Mouse (Mus musculus) lung, postnatal 0 days (tissue): ENCODE measurements around the gene G6pc.

Source experiments
- CTCF ChIP-seq: IDR thresholded peaks from 2 replicates; pipeline ENCODE4 v1.5.1; 2016; ENCODE audit warnings: antibody characterized with exemption, mild to moderate bottlenecking
- EP300 ChIP-seq: IDR thresholded peaks from 2 replicates; pipeline ENCODE4 v1.6.1; 2016; ENCODE audit warnings: antibody characterized with exemption, mild to moderate bottlenecking, control low read depth

DNA sequence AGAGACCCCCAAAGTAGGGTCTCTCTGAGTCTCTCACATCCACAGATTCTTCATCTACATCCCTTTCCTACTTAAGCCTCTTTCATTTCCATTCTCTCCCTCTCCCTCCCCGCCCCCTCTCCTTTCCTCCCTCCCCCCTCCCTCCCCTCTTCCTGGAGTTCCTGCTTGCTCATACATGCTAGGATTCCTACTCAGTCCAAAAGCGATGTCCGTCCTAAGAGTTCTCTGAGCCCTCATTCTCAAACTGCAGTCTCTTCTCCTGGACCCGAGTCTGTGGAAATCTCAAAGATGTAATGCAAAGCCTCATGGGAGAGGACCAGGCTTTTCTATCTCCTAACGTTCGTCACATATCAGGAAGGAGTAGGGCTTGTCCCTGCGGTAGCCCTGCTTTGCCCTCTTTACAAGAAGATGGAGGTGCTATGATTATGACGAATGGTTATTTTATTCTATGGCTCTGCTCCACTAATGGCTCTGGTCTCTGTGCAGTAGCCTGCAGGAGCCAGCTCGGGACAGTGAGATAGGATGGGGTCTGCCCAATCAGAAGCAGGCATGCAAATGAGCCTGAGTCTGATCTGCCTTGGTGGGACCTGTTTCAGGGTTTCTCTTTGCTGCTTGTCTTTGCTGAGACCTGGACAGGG lies 29.1 kb upstream of the G6pc start:
- TF ChIP-seq CTCF, result no peak
- no peak for TF ChIP-seq EP300
